Mouse (Mus musculus) heart, embryonic 16.5 days (tissue): ENCODE measurements around the gene Gm4131. TPM values are rescaled to one million over a fixed set of nuclear protein-coding genes. Genes with fewer than 3 reads are reported as not detected.

Experiments
- ATAC-seq: fragments of 200-750 bp; cut with Nextera tagmentation; replicated peaks from 2 replicates; pipeline ENCODE4 v1.8.0; 2017; ENCODE audit warnings: moderate number of reproducible peaks; ENCODE audit not compliant: insufficient read depth, low FRiP score; ENCODE audit errors: extremely low read depth
- H3K27ac ChIP-seq: fragments of 300-500 bp; sonication (generic); 2 replicates; pipeline ENCODE4 v1.5.1; 2014; ENCODE audit warnings: mild to moderate bottlenecking, low read length, control low read depth, moderate library complexity
- H3K27me3 ChIP-seq: fragments of 300-500 bp; sonication (generic); 2 replicates; pipeline ENCODE4 v1.6.1; 2014; ENCODE audit warnings: low read length, mixed read lengths; ENCODE audit not compliant: control insufficient read depth, insufficient read depth
- H3K36me3 ChIP-seq: fragments of 300-500 bp; sonication (generic); 2 replicates; pipeline ENCODE4 v1.6.1; 2014; ENCODE audit not compliant: control insufficient read depth, insufficient read depth
- H3K4me1 ChIP-seq: fragments of 300-500 bp; sonication (generic); 2 replicates; pipeline ENCODE4 v1.6.1; 2014; ENCODE audit warnings: low read length, mixed read lengths; ENCODE audit not compliant: control insufficient read depth, insufficient read depth
- H3K4me2 ChIP-seq: fragments of 300-500 bp; sonication (generic); 2 replicates; pipeline ENCODE4 v1.6.1; 2014; ENCODE audit warnings: low read depth, mild to moderate bottlenecking, control low read depth, low read length
- H3K4me3 ChIP-seq: fragments of 300-500 bp; sonication (generic); 2 replicates; pipeline ENCODE4 v1.5.1; 2014; ENCODE audit warnings: mild to moderate bottlenecking, control low read depth, low read length
- H3K9ac ChIP-seq: fragments of 300-500 bp; sonication (generic); 2 replicates; pipeline ENCODE4 v1.6.1; 2014; ENCODE audit warnings: low read length, control low read depth
- H3K9me3 ChIP-seq: fragments of 300-500 bp; sonication (generic); replicated peaks from 2 replicates; pipeline ENCODE4 v1.6.1; 2016; ENCODE audit warnings: low read length; ENCODE audit not compliant: control insufficient read depth
- WGBS: fragments of 180-500 bp; shearing (Covaris S2); extraction: QIAGEN DNeasy Blood & Tissue Kit; methylation state at CpG from one replicate; pipeline ENCODE4 v1.1.7; 2014; 5-methylcytosine and 5-hydroxymethylcytosine counted together
- polyA plus RNA-seq: library from polyadenylated mRNA; unstranded; fragments of >200 nt; fragmentation: Nextera tagmentation; extraction: Ambion mirVana; gene quantifications from 2 replicates; pipeline ENCODE4 v1.2.1, GENCODE M21; 2015

Gm4131 gene
- polyA plus RNA-seq, 1 experiment from 2014 or later, result not detected

GRCm38 (mm10) chr14:62416742-62417134 is 150.0 kb downstream of the Gm4131 start:
- Histone ChIP-seq H3K9me3 (no peaks in the 10 kb centered on the region), H3K36me3 (no peaks in the 10 kb centered on the region), H3K4me1 (peaks cover 22% of the 10 kb centered on the region), H3K4me2 (no peak overlapping the region), H3K27me3 (no peaks in the 10 kb centered on the region), H3K9ac (no peak overlapping the region), H3K27ac (peak overlapping the region; percentile 53; the same call in 1 of the 2 replicates), H3K4me3 (no peak overlapping the region)
- ATAC-seq, result peak; percentile 84
- WGBS, result 11% methylated on average over 1 of the region's 1 CpGs

DNA sequence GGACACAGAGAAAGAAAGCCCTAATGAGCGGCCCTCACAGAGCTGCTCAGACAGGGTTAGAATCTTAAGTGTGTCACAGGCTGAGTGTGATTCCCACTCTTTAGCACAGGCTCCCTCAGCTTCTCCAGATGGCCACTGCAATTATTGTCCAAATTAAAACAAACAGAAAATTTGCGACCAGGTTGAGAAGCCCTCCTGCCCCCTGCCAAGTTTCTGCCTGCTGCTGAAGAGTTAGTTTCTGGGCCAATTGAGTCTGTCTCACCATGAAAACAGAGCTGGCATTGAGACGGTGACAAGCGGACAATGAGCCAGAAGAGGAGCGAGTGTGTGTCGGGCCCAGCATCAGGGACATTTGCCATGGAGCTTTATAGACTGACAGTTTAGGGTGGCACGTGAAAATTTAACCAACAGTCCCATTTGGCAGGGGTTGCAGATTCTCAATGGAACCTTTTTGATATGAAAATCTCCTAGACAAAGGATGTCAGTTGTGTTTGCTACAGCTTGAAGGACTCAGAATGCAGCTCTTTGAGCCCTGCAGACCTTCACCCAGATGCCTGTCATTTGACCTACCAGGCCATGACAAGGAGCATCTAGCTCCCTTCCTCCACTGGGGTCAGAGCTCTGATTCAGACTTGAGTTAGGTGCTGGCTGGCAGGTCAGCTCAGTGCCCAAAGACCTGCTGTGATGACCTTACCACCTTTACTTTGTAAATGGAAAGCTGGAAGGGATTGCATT is 150.5 kb downstream of the Gm4131 start:
- no peaks in the 10 kb centered on the region for H3K9me3 ChIP-seq
- H3K36me3 ChIP-seq, result no peaks in the 10 kb centered on the region
- H3K9ac ChIP-seq, result no peak overlapping the region
- no peaks in the 10 kb centered on the region for H3K27me3 ChIP-seq
- H3K4me2 ChIP-seq, result no peak overlapping the region
- ATAC-seq, result no peak
- H3K4me1 ChIP-seq, result peaks cover 22% of the 10 kb centered on the region
- H3K27ac ChIP-seq, result 0 out of 2 replicates have a peak overlapping the region, but pooled peaks have one; percentile 53
- 67% methylated on average over 7 of the region's 7 CpGs for WGBS
- H3K4me3 ChIP-seq, result no peak overlapping the region

Other genes with a start within 250 kb of the Gm4131 start
- 0.05 and 0.17 TPM in 2 replicates for gene Gucy1b2, start 110.6 kb downstream of the Gm4131 start, polyA plus RNA-seq
- 3.6 and 4.0 TPM in 2 replicates for gene Fam124a, start 11.2 kb downstream of the Gm4131 start, polyA plus RNA-seq
- not detected in 2 replicates for gene Serpine3, start 96.7 kb upstream of the Gm4131 start, polyA plus RNA-seq
- gene Ints6, start 194.2 kb upstream of the Gm4131 start, polyA plus RNA-seq, result 15.6 TPM in 2 replicates